Comparison of ENCODE assay signal across 10 mouse cellular contexts in the genomic region with DNA sequence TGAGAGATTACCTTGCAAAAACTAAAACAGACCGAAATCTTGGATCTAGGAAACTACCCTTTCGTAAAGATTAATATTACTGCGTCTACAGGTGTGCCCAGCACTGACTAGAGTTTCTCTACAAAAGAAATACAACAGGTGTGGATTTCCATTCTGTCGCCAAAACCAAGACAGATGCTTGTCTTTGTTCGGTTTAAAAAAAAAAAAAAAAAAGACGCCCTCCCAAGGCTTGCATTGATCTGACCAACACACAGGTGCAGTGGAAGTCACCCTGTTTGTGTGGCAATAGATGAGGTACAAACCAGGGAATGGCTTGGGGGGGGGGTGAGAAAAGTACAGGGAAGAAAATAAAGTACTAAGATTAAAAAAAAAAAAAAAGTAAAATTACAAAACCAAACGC. TPM values are rescaled to one million over a fixed set of nuclear protein-coding genes. Genes with fewer than 3 reads are reported as not detected.
A peak's percentile ranks its signal among the peaks of the same experiment; 100 is the strongest.
DNase-seq lines count a peak whose midpoint lies in the region; ATAC-seq and TF ChIP-seq lines count a peak whose summit lies in the region.
"Had no signal": no experiment of that assay in that cellular context is flagged by ENCODE, and none has a peak within 500 bp of the region (broad histone marks: within the 10 kb centered on the region; RNA-seq: fewer than 3 reads in every experiment).

No protein-coding gene starts in this region.

- peaks cover 3 to 6% of the 10 kb centered on the region in 2 experiments for H3K4me1 ChIP-seq in ES-E14 (ENCODE audit: control insufficient read depth in 2 of 2, insufficient read depth in 2 of 2, low read length in 2 of 2, poor library complexity in 1 of 2)
- H3K4me1 ChIP-seq in hindbrain, embryonic 10.5 days (replicated peaks) = peaks cover 72% of the 10 kb centered on the region
- peaks cover 26% of the 10 kb centered on the region for H3K4me1 ChIP-seq in midbrain, embryonic 11.5 days (ENCODE audit: control insufficient read depth, insufficient read depth, low read length)
- peaks cover 19% of the 10 kb centered on the region for H3K4me1 ChIP-seq in intestine, embryonic 15.5 days (replicated peaks)

- in situ Hi-C loops in ES-E14 (cut with MboI; ENCODE audit: low sequenced_read_pairs in 2 of 2, unreplicated experiment in 2 of 2) = no loop called here

- 71% methylated on average over 7 of the region's 7 CpGs for WGBS in hindbrain, embryonic 10.5 days
- 76% methylated on average over 7 of the region's 7 CpGs for WGBS in midbrain, embryonic 11.5 days
- 72% methylated on average over 7 of the region's 7 CpGs for WGBS in intestine, embryonic 15.5 days

- intact Hi-C loops in gastrocnemius, adult 2 months (cut with DNase I) = no loop called here

- H3K27me3 ChIP-seq in hindbrain, embryonic 10.5 days (ENCODE audit: insufficient read depth, poor library complexity, severe bottlenecking) = no peaks in the 10 kb centered on the region
- no peaks in the 10 kb centered on the region for H3K27me3 ChIP-seq in midbrain, embryonic 11.5 days (ENCODE audit: control insufficient read depth, insufficient read depth, low read length)
- no peaks in the 10 kb centered on the region for H3K27me3 ChIP-seq in intestine, embryonic 15.5 days (replicated peaks)

- no peak for ATAC-seq in midbrain, embryonic 11.5 days (ENCODE audit: low FRiP score)
- no peak for ATAC-seq in intestine, embryonic 15.5 days

- no peak for TF ChIP-seq CTCF in gastrocnemius, adult 2 months (IDR thresholded peaks at IDR 0.05)

- H3K9me3 ChIP-seq in ES-E14 (ENCODE audit: control insufficient read depth, insufficient read depth, low read depth, low read length) = no peaks in the 10 kb centered on the region
- H3K9me3 ChIP-seq in hindbrain, embryonic 10.5 days = no peaks in the 10 kb centered on the region
- no peaks in the 10 kb centered on the region for H3K9me3 ChIP-seq in midbrain, embryonic 11.5 days (ENCODE audit: control insufficient read depth, low read length)
- H3K9me3 ChIP-seq in intestine, embryonic 15.5 days = no peaks in the 10 kb centered on the region

- no peak for DNase-seq in gastrocnemius, adult 2 months
- no peak for DNase-seq in gastrocnemius, postnatal 25 days
- DNase-seq in ES-E14 (ENCODE audit: low read depth, low spot score) = no peak
- no peak for DNase-seq in hindbrain, embryonic 10.5 days (ENCODE audit: low spot score)
- DNase-seq in midbrain, embryonic 11.5 days (ENCODE audit: low spot score, missing footprints) = no peak
- DNase-seq in adrenal gland, postnatal 36 days = no peak
- no peak for DNase-seq in embryo, embryonic 10.5 days (ENCODE audit: low spot score)
- DNase-seq: kidney, postnatal 4 days; right cerebral cortex, postnatal 4 days had no signal

- H3K4me3 ChIP-seq in gastrocnemius, adult 2 months = no peak overlapping the region
- no peak overlapping the region for H3K4me3 ChIP-seq in ES-E14 (ENCODE audit: insufficient read depth in 1 of 2, low read depth in 1 of 2, low read length in 2 of 2, poor library complexity in 1 of 2, severe bottlenecking in 1 of 2)
- H3K4me3 ChIP-seq in hindbrain, embryonic 10.5 days = peak overlapping the region; percentile 97
- H3K4me3 ChIP-seq in midbrain, embryonic 11.5 days (ENCODE audit: low read depth, low read length) = peak overlapping the region; percentile 98
- no peak overlapping the region for H3K4me3 ChIP-seq in intestine, embryonic 15.5 days (replicated peaks)

- H3K27ac ChIP-seq in gastrocnemius, adult 2 months = peak overlapping the region; percentile 20; the same call in 1 of the 2 replicates
- no peak overlapping the region; the same call in 1 of the 2 replicates for H3K27ac ChIP-seq in ES-E14 (ENCODE audit: insufficient read depth, low read depth, low read length, poor library complexity, severe bottlenecking)
- peak overlapping the region; percentile 64; the same call in 1 of the 2 replicates for H3K27ac ChIP-seq in hindbrain, embryonic 10.5 days
- no peak overlapping the region for H3K27ac ChIP-seq in midbrain, embryonic 11.5 days (ENCODE audit: low read depth, low read length)
- H3K27ac ChIP-seq in intestine, embryonic 15.5 days = no peak overlapping the region

- H3K36me3 ChIP-seq in ES-E14 (ENCODE audit: control insufficient read depth, insufficient read depth, low read length, poor library complexity, severe bottlenecking) = peaks cover 28% of the 10 kb centered on the region
- H3K36me3 ChIP-seq in hindbrain, embryonic 10.5 days = peaks cover 62% of the 10 kb centered on the region
- peaks cover 12% of the 10 kb centered on the region for H3K36me3 ChIP-seq in midbrain, embryonic 11.5 days (ENCODE audit: control insufficient read depth, insufficient read depth, low read length)
- 0 out of 2 replicates have a peak, but pooled peaks cover 3% of the 10 kb centered on the region for H3K36me3 ChIP-seq in intestine, embryonic 15.5 days

- H3K4me2 ChIP-seq in midbrain, embryonic 11.5 days = peak overlapping the region; percentile 70
- H3K4me2 ChIP-seq in intestine, embryonic 15.5 days (replicated peaks) = no peak overlapping the region

- H3K9ac ChIP-seq in ES-E14 (ENCODE audit: insufficient read depth, low read depth, low read length, poor library complexity, severe bottlenecking) = no peak overlapping the region
- H3K9ac ChIP-seq in midbrain, embryonic 11.5 days (ENCODE audit: low read length) = no peak overlapping the region; the same call in 1 of the 2 replicates
- no peak overlapping the region for H3K9ac ChIP-seq in intestine, embryonic 15.5 days

TF ChIP-seq in ES-E14, 5 proteins besides CTCF, POLR2A, EP300 and RAD21:
- TF ChIP-seq MAFK (IDR thresholded peaks at IDR 0.05; ENCODE audit: insufficient read depth, low read depth, low read length) = no peak
- TF ChIP-seq ZNF384 (IDR thresholded peaks at IDR 0.05; ENCODE audit: low read depth, low read length) = peak; percentile 87

RNA-seq across cellular contexts. Expression of a gene that starts 4.2 kb away (rescaled TPM):
- 100 to 1,000 TPM; 169 to 193 TPM for total RNA-seq in gastrocnemius, adult 2 months (2021)
- 100 to 1,000 TPM; 158 TPM for total RNA-seq in gastrocnemius, postnatal 25 days (2021)
- total RNA-seq in ES-E14 (2012; rRNA removed) = 66.4 and 94.8 TPM in 2 replicates
- polyA plus RNA-seq in hindbrain, embryonic 10.5 days (2016; fragmentation: Nextera tagmentation; extraction: Ambion mirVana) = 27.3 and 29.9 TPM in 2 replicates
- polyA plus RNA-seq in midbrain, embryonic 11.5 days (2014; fragmentation: Nextera tagmentation; extraction: Ambion mirVana) = 25.7 and 27.0 TPM in 2 replicates
- polyA plus RNA-seq in intestine, embryonic 15.5 days (2015; fragmentation: Nextera tagmentation; extraction: Ambion mirVana) = 10.9 and 11.1 TPM in 2 replicates
- 100 to 1,000 TPM; 181 to 262 TPM for total RNA-seq in adrenal gland, postnatal 36 days (2021)

Comparison
In these comparisons a context has a peak if more than half of its experiments do, and no peak if none do; other contexts are left out.
1. H3K27ac ChIP-seq: peak in gastrocnemius, adult 2 months (single experiment) and hindbrain, embryonic 10.5 days (single experiment); none in ES-E14 (single experiment), midbrain, embryonic 11.5 days (single experiment) and intestine, embryonic 15.5 days (single experiment).
2. H3K4me3 ChIP-seq: peak in hindbrain, embryonic 10.5 days (single experiment) and midbrain, embryonic 11.5 days (single experiment); none in gastrocnemius, adult 2 months (single experiment), ES-E14 (0 of 2) and intestine, embryonic 15.5 days (single experiment).